Mouse (Mus musculus) forebrain, embryonic 13.5 days (tissue): ENCODE data around the gene Ldhal6b. TPM values are rescaled to one million over a fixed set of nuclear protein-coding genes. Genes with fewer than 3 reads are reported as not detected.

Source experiments
- ATAC-seq: fragments of 200-750 bp; cut with Nextera tagmentation; 2 replicates; pipeline ENCODE4 v1.8.0; 2017
- H3K27ac ChIP-seq: fragments of 300-500 bp; sonication (generic); 2 replicates; pipeline ENCODE4 v1.5.1; 2015; ENCODE audit warnings: inconsistent platforms, mild to moderate bottlenecking, moderate library complexity
- H3K27me3 ChIP-seq: fragments of 300-500 bp; sonication (generic); 2 replicates; pipeline ENCODE4 v1.6.1; 2015; ENCODE audit warnings: mild to moderate bottlenecking, inconsistent platforms
- H3K36me3 ChIP-seq: fragments of 300-500 bp; sonication (generic); 2 replicates; pipeline ENCODE4 v1.6.1; 2015; ENCODE audit warnings: mild to moderate bottlenecking, inconsistent platforms; ENCODE audit not compliant: poor library complexity, severe bottlenecking
- H3K4me1 ChIP-seq: fragments of 300-500 bp; sonication (generic); 2 replicates; pipeline ENCODE4 v1.6.1; 2015; ENCODE audit warnings: inconsistent platforms
- H3K4me2 ChIP-seq: fragments of 300-500 bp; sonication (generic); 2 replicates; pipeline ENCODE4 v1.6.1; 2015; ENCODE audit warnings: inconsistent platforms, mild to moderate bottlenecking, moderate library complexity
- H3K4me3 ChIP-seq: fragments of 300-500 bp; sonication (generic); 2 replicates; pipeline ENCODE4 v1.5.1; 2015; ENCODE audit warnings: mild to moderate bottlenecking, inconsistent platforms
- H3K9ac ChIP-seq: fragments of 300-500 bp; sonication (generic); 2 replicates; pipeline ENCODE4 v1.6.1; 2015; ENCODE audit warnings: mild to moderate bottlenecking, inconsistent platforms
- H3K9me3 ChIP-seq: fragments of 300-500 bp; sonication (generic); replicated peaks from 2 replicates; pipeline ENCODE4 v1.6.1; 2016; ENCODE audit warnings: inconsistent platforms
- WGBS: fragments of 180-500 bp; shearing (Covaris S2); methylation state at CpG from one replicate; pipeline ENCODE4 v1.1.7; 2015; 5-methylcytosine and 5-hydroxymethylcytosine counted together
- polyA plus RNA-seq: library from polyadenylated mRNA; unstranded; fragments of >200 nt; fragmentation: Nextera tagmentation; extraction: Ambion mirVana; gene quantifications from 2 replicates; pipeline ENCODE4 v1.2.1, GENCODE M21; 2015

Gene Ldhal6b
- polyA plus RNA-seq, 1 experiment from 2014 or later = not detected

DNA sequence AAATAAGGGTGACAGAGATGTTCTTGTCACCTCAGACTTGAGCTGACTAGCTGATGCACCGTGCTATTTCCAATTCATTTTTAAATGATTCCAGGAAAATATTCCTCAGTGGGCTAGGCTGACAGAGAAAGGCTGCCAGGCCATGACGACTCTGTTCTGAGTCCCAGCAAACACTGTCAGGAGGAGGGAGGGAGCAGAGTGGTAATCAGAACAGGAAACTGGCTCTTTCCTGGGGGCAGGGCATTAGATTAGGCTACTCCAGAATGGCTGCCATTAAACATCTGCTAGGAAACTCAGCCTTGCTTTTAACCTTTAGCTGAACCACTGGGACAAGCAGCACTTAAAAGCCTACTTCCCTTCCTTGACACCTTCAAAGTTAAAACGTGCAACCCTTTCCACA is 6.6 kb upstream of the Ldhal6b start:
- Histone ChIP-seq H3K27ac (no peak overlapping the region), H3K36me3 (peaks cover 4% of the 10 kb centered on the region; the same call in 1 of the 2 replicates), H3K9ac (no peak overlapping the region), H3K4me1 (no peaks in the 10 kb centered on the region), H3K4me3 (no peak overlapping the region), H3K27me3 (no peaks in the 10 kb centered on the region), H3K9me3 (no peaks in the 10 kb centered on the region), H3K4me2 (no peak overlapping the region)
- WGBS = 80% methylated on average over 3 of the region's 3 CpGs
- ATAC-seq = no peak

DNA sequence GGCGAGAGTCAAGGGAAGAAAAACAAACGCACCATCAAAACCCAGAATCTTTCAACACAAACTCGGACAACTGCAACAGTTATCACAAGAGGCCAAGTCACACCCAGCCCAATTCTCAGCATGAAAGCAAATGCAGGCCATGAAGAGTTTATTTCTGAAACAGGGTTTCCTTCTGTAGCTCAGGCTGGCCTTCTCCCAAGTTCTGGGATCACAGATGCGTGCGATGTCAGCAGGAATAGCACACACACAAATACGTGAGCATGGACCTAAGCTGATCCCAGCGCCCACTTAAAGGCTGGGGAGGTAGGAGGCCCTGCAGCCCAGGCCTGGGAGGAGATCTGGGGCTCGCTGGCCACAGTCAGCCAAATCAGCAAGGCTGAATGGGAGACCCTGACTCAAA is 5.6 kb upstream of the Ldhal6b start:
- 88% methylated on average over 8 of the region's 8 CpGs for WGBS
- Histone ChIP-seq H3K4me1 (no peaks in the 10 kb centered on the region), H3K9ac (no peak overlapping the region), H3K36me3 (peaks cover 10% of the 10 kb centered on the region; the same call in 1 of the 2 replicates), H3K4me3 (no peak overlapping the region), H3K4me2 (no peak overlapping the region), H3K27me3 (no peaks in the 10 kb centered on the region), H3K9me3 (no peaks in the 10 kb centered on the region), H3K27ac (no peak overlapping the region)
- no peak for ATAC-seq

DNA sequence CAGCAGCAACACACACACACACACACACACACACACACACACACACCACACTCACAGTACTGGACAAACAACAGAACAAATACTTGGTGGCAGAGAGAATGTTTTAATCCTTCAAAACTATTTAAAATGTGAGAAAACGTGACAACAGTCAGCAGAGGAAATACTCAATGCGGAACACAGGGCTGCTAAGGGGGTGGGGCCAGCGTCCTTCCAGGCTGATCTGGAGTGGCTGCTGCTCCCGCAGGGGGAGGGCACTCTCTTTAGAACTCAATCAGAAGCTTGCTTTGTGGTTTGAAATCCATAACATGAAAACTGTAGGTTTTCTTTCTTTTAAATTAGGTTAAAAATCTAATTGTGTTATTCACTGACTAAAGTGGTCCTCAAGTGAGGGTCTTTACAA is 3.3 kb upstream of the Ldhal6b start:
- Histone ChIP-seq H3K4me3 (no peak overlapping the region), H3K9me3 (no peaks in the 10 kb centered on the region), H3K27me3 (no peaks in the 10 kb centered on the region), H3K36me3 (peaks cover 26% of the 10 kb centered on the region), H3K4me2 (no peak overlapping the region), H3K4me1 (no peaks in the 10 kb centered on the region), H3K9ac (no peak overlapping the region), H3K27ac (no peak overlapping the region)
- 53% methylated on average over 4 of the region's 4 CpGs for WGBS
- ATAC-seq = no peak

DNA sequence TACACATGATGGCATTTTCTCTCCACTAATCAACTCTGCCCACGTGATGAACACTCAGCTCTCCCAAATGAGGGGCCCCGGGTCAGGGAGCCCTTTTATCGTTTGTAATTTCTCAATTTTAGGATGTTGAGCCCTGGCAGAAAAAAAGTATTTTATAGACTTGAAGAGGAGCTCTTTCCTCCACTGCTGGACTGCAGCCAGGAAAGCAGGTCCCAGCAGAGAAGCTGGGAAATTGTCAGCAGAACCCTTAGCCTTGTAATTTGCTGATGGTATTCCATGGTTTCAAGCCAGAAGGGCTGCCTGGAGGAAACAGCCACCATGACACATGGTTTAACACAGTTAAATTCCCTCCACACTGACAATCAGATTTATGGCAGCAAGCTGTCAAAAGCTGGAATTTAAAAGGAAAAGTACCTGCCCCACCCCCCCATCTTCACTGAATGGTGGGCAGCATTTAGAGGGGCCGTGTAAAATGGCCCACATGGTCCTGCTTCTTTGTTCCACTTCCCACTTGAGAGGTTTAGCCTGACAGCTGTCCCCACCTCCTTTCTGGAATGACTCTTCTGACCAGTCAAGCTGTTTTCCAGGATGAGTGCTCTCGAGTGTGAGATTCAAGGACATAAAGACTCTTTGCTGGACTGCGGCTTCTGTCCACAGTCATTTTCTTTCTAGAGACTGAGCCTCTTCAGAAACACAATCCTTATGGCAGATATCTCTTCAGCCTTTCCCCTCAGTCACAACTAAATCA is 1.4 kb upstream of the Ldhal6b start:
- Histone ChIP-seq H3K4me1 (no peaks in the 10 kb centered on the region), H3K4me2 (no peak overlapping the region), H3K27ac (no peak overlapping the region), H3K36me3 (peaks cover 26% of the 10 kb centered on the region), H3K9ac (no peak overlapping the region), H3K9me3 (no peaks in the 10 kb centered on the region), H3K4me3 (no peak overlapping the region), H3K27me3 (no peaks in the 10 kb centered on the region)
- 74% methylated on average over 6 of the region's 6 CpGs for WGBS
- no peak for ATAC-seq

DNA sequence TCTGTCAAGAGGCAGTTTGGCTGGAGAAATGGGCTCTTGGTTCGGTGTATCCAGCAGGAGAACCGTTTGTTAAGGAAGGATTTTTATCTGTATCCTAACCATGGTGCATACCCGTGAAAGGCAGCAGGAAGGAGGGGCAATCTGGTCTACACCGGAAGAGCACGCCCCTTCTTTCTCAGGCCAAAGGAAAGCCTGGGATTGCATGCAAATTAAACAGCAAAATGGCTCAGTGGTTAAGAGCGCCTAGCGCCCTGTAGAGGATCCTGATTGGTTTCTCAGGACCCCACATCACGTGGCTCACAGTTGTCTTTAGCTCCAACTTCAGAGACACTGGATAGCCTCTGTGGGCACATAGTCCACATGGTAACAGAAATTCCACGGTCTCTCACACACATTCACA is 489 bp upstream of the Ldhal6b start:
- H3K27ac ChIP-seq = no peak overlapping the region
- H3K4me3 ChIP-seq = no peak overlapping the region
- 85% methylated on average over 9 of the region's 9 CpGs for WGBS
- no peak overlapping the region for H3K9ac ChIP-seq
- no peaks in the 10 kb centered on the region for H3K27me3 ChIP-seq
- H3K36me3 ChIP-seq = peaks cover 26% of the 10 kb centered on the region
- H3K9me3 ChIP-seq = no peaks in the 10 kb centered on the region
- H3K4me2 ChIP-seq = no peak overlapping the region
- no peaks in the 10 kb centered on the region for H3K4me1 ChIP-seq
- no peak for ATAC-seq

DNA sequence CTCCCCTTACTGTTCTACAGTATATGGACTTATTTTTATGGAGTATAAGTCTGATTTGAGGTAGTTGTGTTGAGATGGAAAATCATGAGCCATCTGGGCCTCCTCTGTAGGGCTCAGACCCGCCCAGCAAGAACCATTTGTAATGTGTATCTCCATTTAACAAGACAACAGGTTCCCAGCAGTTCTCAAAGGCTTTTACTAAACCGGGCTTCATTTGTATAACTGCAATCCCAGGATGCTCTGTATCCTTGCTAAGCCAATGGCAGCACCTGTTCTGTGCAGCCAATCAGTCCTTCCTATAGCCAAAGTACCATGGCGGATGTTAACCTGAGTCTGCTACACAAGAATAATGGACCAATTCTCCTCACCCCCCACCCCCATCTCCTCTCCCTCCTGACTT is 2.0 kb downstream of the Ldhal6b start:
- Histone ChIP-seq H3K9ac (no peak overlapping the region), H3K9me3 (no peaks in the 10 kb centered on the region), H3K4me1 (no peaks in the 10 kb centered on the region), H3K27me3 (no peaks in the 10 kb centered on the region), H3K4me2 (no peak overlapping the region), H3K4me3 (no peak overlapping the region), H3K27ac (no peak overlapping the region), H3K36me3 (peaks cover 30% of the 10 kb centered on the region)
- 91% methylated on average over 3 of the region's 3 CpGs for WGBS
- ATAC-seq = no peak

DNA sequence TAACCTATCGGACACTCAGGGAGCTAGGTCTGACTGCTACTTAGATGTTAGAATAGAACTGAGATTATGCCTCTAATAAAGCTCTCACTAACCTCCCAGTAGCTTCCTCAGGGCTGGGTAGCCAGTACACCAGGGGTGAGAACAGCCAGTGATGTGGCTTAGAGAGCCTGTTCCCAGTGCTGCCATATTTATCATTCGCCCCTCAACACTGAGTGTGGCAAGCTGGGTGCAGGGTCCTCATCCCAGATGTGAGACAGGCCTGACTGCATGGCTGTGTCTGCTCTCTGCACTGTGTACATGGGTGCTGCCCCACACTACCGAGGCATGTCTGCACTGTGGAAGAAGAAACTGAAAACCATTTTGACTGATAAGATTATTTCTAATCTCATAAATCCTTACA is 4.5 kb downstream of the Ldhal6b start:
- H3K27ac ChIP-seq = no peak overlapping the region
- no peak for ATAC-seq
- no peaks in the 10 kb centered on the region for H3K4me1 ChIP-seq
- WGBS = 95% methylated on average over 3 of the region's 3 CpGs
- no peaks in the 10 kb centered on the region for H3K27me3 ChIP-seq
- H3K9me3 ChIP-seq = no peaks in the 10 kb centered on the region
- H3K4me3 ChIP-seq = no peak overlapping the region
- no peak overlapping the region for H3K4me2 ChIP-seq
- H3K9ac ChIP-seq = no peak overlapping the region
- peaks cover 36% of the 10 kb centered on the region for H3K36me3 ChIP-seq

DNA sequence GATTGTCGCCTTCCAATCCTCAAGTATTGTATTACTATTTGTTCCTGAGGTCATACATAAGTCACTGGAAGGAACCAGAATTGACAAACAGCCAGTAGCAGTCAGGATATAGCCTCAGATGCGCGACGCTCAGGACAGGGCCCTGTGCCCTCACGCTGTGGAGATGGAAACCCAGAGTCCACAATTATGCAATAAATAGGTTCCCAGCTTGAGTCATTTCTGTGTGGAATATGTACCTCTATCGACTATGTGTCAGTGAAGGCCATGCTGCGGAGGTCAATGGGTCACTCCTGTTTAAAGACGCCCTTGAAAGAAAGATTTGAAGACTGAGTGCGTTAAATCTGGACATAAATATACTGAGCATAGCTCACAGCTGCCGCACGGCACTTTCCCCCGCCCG is 5.2 kb downstream of the Ldhal6b start:
- H3K4me2 ChIP-seq = no peak overlapping the region
- H3K9me3 ChIP-seq = no peaks in the 10 kb centered on the region
- H3K36me3 ChIP-seq = peaks cover 30% of the 10 kb centered on the region
- no peak overlapping the region for H3K27ac ChIP-seq
- H3K4me3 ChIP-seq = no peak overlapping the region
- H3K27me3 ChIP-seq = no peaks in the 10 kb centered on the region
- ATAC-seq = no peak
- H3K9ac ChIP-seq = no peak overlapping the region
- WGBS = 96% methylated on average over 13 of the region's 13 CpGs
- H3K4me1 ChIP-seq = no peaks in the 10 kb centered on the region

DNA sequence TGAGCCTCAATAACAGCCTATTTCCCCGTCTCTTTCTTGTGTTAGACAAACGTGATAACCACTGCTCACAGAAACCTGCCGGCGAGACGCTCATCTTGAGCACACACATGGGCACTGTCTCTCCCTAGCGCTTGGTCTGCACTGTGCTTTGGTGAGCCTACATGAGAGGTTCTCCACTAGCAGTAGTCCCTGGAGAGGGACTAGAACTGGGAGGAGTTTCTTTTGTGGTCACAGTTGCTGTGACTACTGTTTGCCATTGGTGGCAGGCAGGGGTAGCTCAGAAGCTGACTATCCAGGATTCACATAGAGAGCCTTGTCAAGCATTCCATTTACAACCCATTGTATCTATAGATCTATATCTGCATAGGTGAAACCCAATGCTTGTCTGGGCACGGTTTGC is 5.8 kb downstream of the Ldhal6b start:
- Histone ChIP-seq H3K27ac (no peak overlapping the region), H3K4me2 (no peak overlapping the region), H3K9me3 (no peaks in the 10 kb centered on the region), H3K4me1 (no peaks in the 10 kb centered on the region), H3K36me3 (peaks cover 23% of the 10 kb centered on the region), H3K4me3 (no peak overlapping the region), H3K27me3 (no peaks in the 10 kb centered on the region), H3K9ac (no peak overlapping the region)
- 94% methylated on average over 7 of the region's 7 CpGs for WGBS
- ATAC-seq = no peak

DNA sequence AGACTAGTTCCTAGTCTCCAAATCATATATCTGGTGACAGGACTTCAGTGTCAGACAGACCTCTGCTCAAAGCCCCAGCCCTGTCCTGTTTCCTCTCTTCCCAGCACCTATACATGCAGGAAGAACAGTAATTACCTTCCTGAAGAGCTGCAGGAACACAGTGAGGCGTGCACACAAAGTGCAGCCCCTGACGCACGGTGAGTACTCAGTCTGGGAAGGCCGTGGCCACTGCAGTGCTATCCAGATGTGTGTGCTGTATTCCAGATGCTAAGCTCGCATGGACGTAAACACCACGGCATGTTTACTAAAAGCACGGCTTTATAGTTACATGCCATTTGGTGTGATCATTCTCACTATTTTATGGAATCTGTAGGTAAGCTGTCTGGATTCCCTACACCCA is 6.3 kb downstream of the Ldhal6b start:
- H3K36me3 ChIP-seq = peaks cover 19% of the 10 kb centered on the region; the same call in 1 of the 2 replicates
- H3K4me3 ChIP-seq = no peak overlapping the region
- H3K4me1 ChIP-seq = no peaks in the 10 kb centered on the region
- H3K27me3 ChIP-seq = 0 out of 2 replicates have a peak, but pooled peaks cover 4% of the 10 kb centered on the region
- no peaks in the 10 kb centered on the region for H3K9me3 ChIP-seq
- no peak overlapping the region for H3K9ac ChIP-seq
- ATAC-seq = no peak
- WGBS = 91% methylated on average over 8 of the region's 8 CpGs
- H3K4me2 ChIP-seq = no peak overlapping the region
- no peak overlapping the region for H3K27ac ChIP-seq

DNA sequence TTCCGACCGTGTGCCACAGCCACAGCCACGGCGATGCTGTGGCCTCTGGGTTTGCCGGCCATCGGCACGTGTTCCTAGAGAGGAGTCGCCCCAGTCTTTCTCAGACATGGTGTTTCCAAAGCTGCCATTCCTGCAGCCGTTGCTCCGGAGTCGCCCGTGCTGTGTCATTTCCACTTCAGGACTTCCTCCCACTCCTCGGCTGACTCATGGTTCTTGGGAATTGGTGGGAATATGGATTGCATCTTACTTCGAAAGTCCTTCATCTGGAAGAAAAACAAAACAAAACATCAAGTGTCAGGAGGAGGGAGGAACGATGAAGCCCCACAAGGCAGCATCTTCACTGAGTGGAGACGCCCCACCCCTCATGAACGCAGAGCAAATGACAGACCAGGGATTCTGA is 7.4 kb downstream of the Ldhal6b start:
- 96% methylated on average over 17 of the region's 17 CpGs for WGBS

DNA sequence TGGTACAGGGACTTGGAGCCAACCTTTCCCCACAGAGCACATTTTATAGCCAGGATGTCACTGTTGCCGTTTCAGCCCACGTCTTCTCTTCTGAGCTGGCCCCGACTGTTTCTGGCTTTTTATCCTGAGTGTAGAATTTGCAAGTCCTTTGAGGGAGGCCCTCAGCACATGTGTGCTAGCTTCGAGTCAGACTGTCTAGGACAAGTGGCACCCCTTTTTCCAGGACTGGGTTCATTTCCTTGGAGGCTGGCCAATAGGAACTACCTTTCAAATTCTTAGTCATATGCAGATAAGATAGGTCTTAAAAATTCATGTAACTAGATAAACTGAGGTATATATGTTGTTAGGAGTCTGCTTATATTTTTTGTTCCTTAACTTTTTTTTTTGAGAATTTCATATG is 8.2 kb downstream of the Ldhal6b start:
- Histone ChIP-seq H3K27ac (no peak overlapping the region), H3K4me1 (no peaks in the 10 kb centered on the region), H3K9me3 (no peaks in the 10 kb centered on the region), H3K36me3 (peaks cover 17% of the 10 kb centered on the region; the same call in 1 of the 2 replicates), H3K4me2 (no peak overlapping the region), H3K9ac (no peak overlapping the region), H3K27me3 (peaks cover 8% of the 10 kb centered on the region), H3K4me3 (no peak overlapping the region)
- WGBS = 86% methylated on average over 4 of the region's 4 CpGs
- no peak for ATAC-seq

More for the DNA sequence above, 7.4 kb downstream of the Ldhal6b start:
- Histone ChIP-seq H3K4me2 (no peak overlapping the region), H3K4me1 (no peaks in the 10 kb centered on the region), H3K9ac (no peak overlapping the region), H3K27ac (no peak overlapping the region), H3K27me3 (0 out of 2 replicates have a peak, but pooled peaks cover 4% of the 10 kb centered on the region), H3K9me3 (no peaks in the 10 kb centered on the region), H3K36me3 (peaks cover 17% of the 10 kb centered on the region; the same call in 1 of the 2 replicates), H3K4me3 (no peak overlapping the region)
- no peak for ATAC-seq

DNA sequence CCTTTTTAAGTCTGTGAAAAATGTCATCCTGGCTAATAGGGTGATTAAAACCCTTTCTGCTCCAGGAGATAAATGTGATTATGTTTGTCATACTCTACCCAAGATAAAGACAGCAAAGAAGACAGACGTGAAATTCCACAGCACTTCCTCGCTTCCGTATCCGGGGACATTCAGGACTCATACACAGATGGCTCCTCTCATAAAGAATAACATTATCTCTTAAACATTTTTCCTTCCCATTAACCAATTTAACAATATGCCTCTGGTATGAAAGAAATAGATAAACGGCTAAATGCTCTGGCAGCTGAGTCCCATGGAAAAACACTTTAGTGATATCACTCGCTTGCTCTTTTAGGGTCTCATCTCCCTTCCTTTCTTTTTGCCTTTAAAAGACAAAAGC is 11.5 kb downstream of the Ldhal6b start:
- no peaks in the 10 kb centered on the region for H3K9me3 ChIP-seq
- H3K36me3 ChIP-seq = peaks cover 13% of the 10 kb centered on the region; the same call in 1 of the 2 replicates
- H3K27me3 ChIP-seq = peaks cover 31% of the 10 kb centered on the region
- WGBS = 75% methylated on average over 6 of the region's 6 CpGs
- no peak overlapping the region for H3K4me3 ChIP-seq
- ATAC-seq = no peak
- H3K4me1 ChIP-seq = peaks cover 8% of the 10 kb centered on the region; the same call in 1 of the 2 replicates
- H3K27ac ChIP-seq = no peak overlapping the region; the same call in 1 of the 2 replicates
- H3K4me2 ChIP-seq = no peak overlapping the region
- H3K9ac ChIP-seq = no peak overlapping the region
